Mouse (Mus musculus): ENCODE results near the gene Elp1. TPM values are rescaled to one million over a fixed set of nuclear protein-coding genes. Genes with fewer than 3 reads are reported as not detected.

Elp1 gene
- polyA plus RNA-seq, 1 experiment from 2014 or later: 28.6 TPM

Other genes starting within 250 kb of the Elp1 start
- gene Gm26657, start 62.3 kb downstream of the Elp1 start, polyA plus RNA-seq (2016; fragmentation: Nextera tagmentation; extraction: Ambion mirVana): not detected in 2 replicates
- gene Actl7b, start 60.9 kb downstream of the Elp1 start, polyA plus RNA-seq (2016; fragmentation: Nextera tagmentation; extraction: Ambion mirVana): not detected in 2 replicates
- not detected in 2 replicates for gene Actl7a, start 58.9 kb downstream of the Elp1 start, polyA plus RNA-seq (2016; fragmentation: Nextera tagmentation; extraction: Ambion mirVana)
- gene Fam206a, start within 50 bp of the Elp1 start, polyA plus RNA-seq (2016; fragmentation: Nextera tagmentation; extraction: Ambion mirVana): 9.4 and 11.4 TPM in 2 replicates
- 13.1 and 13.4 TPM in 2 replicates for gene Ctnnal1, start 62.9 kb upstream of the Elp1 start, polyA plus RNA-seq (2016; fragmentation: Nextera tagmentation; extraction: Ambion mirVana)
- 5.8 and 6.1 TPM in 2 replicates for gene Tmem245, start 145.1 kb upstream of the Elp1 start, polyA plus RNA-seq (2016; fragmentation: Nextera tagmentation; extraction: Ambion mirVana)
- 0.06 TPM in 1 of 2 replicates, not detected in the other for gene Frrs1l, start 188.1 kb upstream of the Elp1 start, polyA plus RNA-seq (2016; fragmentation: Nextera tagmentation; extraction: Ambion mirVana)

Measured in liver, embryonic 12.5 days (tissue).